Mouse (Mus musculus) spleen, adult 2 months (tissue): ENCODE results near the gene Cyp46a1.

Source experiments
- CTCF ChIP-seq: fragments of 200-500 bp; IDR thresholded peaks from 2 replicates; pipeline ENCODE4 v1.5.1; 2011; ENCODE audit warnings: mild to moderate bottlenecking, inconsistent platforms; ENCODE audit not compliant: insufficient read depth, insufficient read length, insufficient replicate concordance; ENCODE audit errors: extremely low read depth
- POLR2A ChIP-seq: fragments of 200-500 bp; IDR thresholded peaks from 2 replicates; pipeline ENCODE4 v1.6.1; 2011; ENCODE audit warnings: low read depth, low read length, inconsistent platforms

GRCm38 (mm10) chr12:108368921-108369320 lies 34.7 kb downstream of the Cyp46a1 start:
- no peak for TF ChIP-seq CTCF
- no peak for TF ChIP-seq POLR2A
